Mouse (Mus musculus): ENCODE measurements at regions not wholly inside any gene's neighbourhood (a gene's known extent, or its start where the extent isn't known, plus 50 kb on each side); places are given as distances from the start of the nearest gene placed in this dataset.

DNA sequence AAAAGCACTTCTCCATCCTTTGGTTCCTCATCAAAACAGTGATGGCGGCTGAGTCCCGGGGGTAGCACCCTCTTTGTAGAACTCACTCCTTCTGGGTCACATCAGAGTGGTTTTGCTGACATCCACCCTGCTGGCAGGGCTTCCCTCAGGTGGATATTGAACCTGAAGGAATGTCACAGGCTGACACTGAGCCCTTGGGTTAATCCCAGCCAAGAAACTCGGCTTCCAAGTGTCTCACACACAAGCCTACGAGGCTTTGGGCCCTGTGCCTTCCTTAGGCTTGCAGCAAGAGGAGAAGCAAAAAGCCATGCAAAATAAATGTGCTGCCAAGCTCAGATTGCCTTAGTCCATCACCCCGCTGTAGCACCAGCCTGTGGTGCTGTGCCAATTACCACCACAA is 97.8 kb upstream of the Fut8 start:
- DNase-seq (ENCODE audit: extremely low read depth, low read depth, low spot score): no peak
- Histone ChIP-seq H3K27me3 (ENCODE audit: control insufficient read depth, insufficient read depth, low read length) (no peaks in the 10 kb centered on the region), H3K36me3 (ENCODE audit: control insufficient read depth, insufficient read depth, low read length) (no peaks in the 10 kb centered on the region), H3K4me3 (ENCODE audit: insufficient read depth, low read depth, low read length) (no peak overlapping the region), H3K9ac (ENCODE audit: low read depth, low read length) (no peak overlapping the region), H3K79me2 (ENCODE audit: control insufficient read depth, insufficient read depth, low read length) (no peaks in the 10 kb centered on the region), H3K27ac (replicated peaks; ENCODE audit: insufficient read depth, low read depth, low read length) (no peak overlapping the region), H3K4me1 (ENCODE audit: control insufficient read depth, insufficient read depth, low read length) (no peaks in the 10 kb centered on the region)
- 82% methylated on average over 5 of the region's 5 CpGs for WGBS
- TF ChIP-seq CTCF (IDR thresholded peaks at IDR 0.05; ENCODE audit: low read depth, low read length) (no peak), POLR2A (IDR thresholded peaks at IDR 0.05; ENCODE audit: extremely low read depth, insufficient read depth, low read length) (no peak)

DNA sequence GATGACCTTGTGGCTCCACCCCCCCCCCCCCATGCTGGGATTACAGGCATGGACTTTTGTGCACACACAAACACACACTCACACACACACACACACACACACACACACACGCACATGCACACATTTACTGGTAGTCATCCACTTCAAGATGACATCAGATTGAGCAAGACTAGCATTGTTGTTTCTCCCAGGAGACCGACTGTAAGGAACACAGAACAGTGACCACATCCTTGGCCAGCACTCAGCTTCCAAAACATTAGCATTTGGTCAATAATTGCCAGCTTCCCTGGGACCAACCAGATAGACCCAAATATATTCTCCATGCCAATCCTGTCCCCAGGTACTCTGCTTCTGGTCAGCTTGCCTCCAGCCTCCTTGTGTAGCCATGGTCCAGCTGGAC is 98.2 kb upstream of the Fut8 start:
- Histone ChIP-seq H3K27ac (replicated peaks; ENCODE audit: insufficient read depth, low read depth, low read length) (no peak overlapping the region), H3K9ac (ENCODE audit: low read depth, low read length) (no peak overlapping the region), H3K36me3 (ENCODE audit: control insufficient read depth, insufficient read depth, low read length) (no peaks in the 10 kb centered on the region), H3K4me1 (ENCODE audit: control insufficient read depth, insufficient read depth, low read length) (no peaks in the 10 kb centered on the region), H3K4me3 (ENCODE audit: insufficient read depth, low read depth, low read length) (no peak overlapping the region), H3K79me2 (ENCODE audit: control insufficient read depth, insufficient read depth, low read length) (no peaks in the 10 kb centered on the region), H3K27me3 (ENCODE audit: control insufficient read depth, insufficient read depth, low read length) (no peaks in the 10 kb centered on the region)
- TF ChIP-seq CTCF (IDR thresholded peaks at IDR 0.05; ENCODE audit: low read depth, low read length): no peak
- no peak for TF ChIP-seq POLR2A (IDR thresholded peaks at IDR 0.05; ENCODE audit: extremely low read depth, insufficient read depth, low read length)
- 56% methylated on average over 2 of the region's 2 CpGs for WGBS
- DNase-seq (ENCODE audit: extremely low read depth, low read depth, low spot score): peak; percentile 6

DNA sequence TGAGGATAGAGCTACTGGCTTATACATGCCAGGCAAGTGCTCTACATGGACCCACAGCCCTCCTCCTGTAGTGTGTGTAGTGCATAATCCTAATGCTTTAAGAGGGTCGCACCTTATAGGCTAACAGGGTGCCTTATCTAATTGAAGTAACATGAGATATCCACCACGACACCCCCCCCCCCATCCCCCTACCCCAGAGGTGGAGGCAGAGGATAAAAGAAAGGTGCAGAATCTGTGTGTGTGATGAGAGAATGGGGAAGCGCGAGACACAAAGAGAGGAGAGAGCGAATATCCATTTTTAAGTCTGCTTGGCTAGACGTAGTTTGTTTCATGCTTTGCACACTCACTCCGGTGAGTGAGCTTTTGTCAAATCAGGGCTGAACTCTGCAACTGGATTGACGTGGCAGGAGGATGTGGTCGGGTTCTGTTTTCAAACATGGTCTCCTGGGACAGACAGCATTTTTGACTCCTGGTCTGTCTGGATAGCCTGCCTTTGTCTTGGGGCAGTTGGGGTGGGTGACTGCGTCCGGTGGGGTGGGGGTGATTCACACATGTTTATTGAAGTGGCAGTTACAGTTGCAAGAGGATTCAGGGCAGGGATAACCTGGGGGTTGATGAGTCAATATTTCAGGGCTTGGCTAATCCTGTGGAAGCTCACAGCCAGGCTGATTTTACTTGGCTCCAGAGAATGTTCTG is 99.3 kb upstream of the Fut8 start:
- no peak for DNase-seq (ENCODE audit: extremely low read depth, low read depth, low spot score)
- H3K9ac ChIP-seq (ENCODE audit: low read depth, low read length): no peak overlapping the region
- H3K79me2 ChIP-seq (ENCODE audit: control insufficient read depth, insufficient read depth, low read length): no peaks in the 10 kb centered on the region
- H3K36me3 ChIP-seq (ENCODE audit: control insufficient read depth, insufficient read depth, low read length): no peaks in the 10 kb centered on the region
- no peak overlapping the region for H3K27ac ChIP-seq (replicated peaks; ENCODE audit: insufficient read depth, low read depth, low read length)
- WGBS: 78% methylated on average over 11 of the region's 11 CpGs
- no peak overlapping the region for H3K4me3 ChIP-seq (ENCODE audit: insufficient read depth, low read depth, low read length)
- H3K27me3 ChIP-seq (ENCODE audit: control insufficient read depth, insufficient read depth, low read length): no peaks in the 10 kb centered on the region
- no peaks in the 10 kb centered on the region for H3K4me1 ChIP-seq (ENCODE audit: control insufficient read depth, insufficient read depth, low read length)
- TF ChIP-seq POLR2A (IDR thresholded peaks at IDR 0.05; ENCODE audit: extremely low read depth, insufficient read depth, low read length) (no peak), CTCF (IDR thresholded peaks at IDR 0.05; ENCODE audit: low read depth, low read length) (no peak)

DNA sequence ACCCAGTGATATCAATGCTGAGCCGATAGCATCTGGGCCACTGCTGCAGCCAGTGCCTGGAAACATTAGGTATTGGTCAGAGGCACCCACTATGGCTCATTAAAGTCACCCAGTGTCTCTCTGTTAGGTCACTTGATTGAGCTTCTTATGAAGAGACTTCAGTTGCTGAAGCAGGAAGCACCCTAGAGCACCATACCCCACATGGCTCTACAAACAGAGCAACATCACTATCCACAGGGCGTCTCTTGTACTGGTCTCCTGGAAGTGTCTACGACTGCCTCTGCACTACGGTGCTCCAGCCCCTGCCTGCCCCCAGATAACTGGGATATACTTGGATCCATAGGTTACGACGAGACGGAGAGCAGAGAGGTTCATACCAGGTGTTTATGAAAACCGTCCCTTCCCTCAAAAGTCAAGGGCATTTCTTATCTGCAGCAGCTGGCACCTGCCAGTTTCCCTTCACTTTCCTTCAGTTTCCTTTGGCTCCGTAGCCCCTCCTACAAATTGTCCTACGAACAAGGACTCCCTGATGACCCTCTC is 100.6 kb upstream of the Fut8 start:
- H3K27ac ChIP-seq (replicated peaks; ENCODE audit: insufficient read depth, low read depth, low read length): no peak overlapping the region
- no peaks in the 10 kb centered on the region for H3K4me1 ChIP-seq (ENCODE audit: control insufficient read depth, insufficient read depth, low read length)
- no peaks in the 10 kb centered on the region for H3K27me3 ChIP-seq (ENCODE audit: control insufficient read depth, insufficient read depth, low read length)
- 90% methylated on average over 10 of the region's 10 CpGs for WGBS
- no peak overlapping the region for H3K9ac ChIP-seq (ENCODE audit: low read depth, low read length)
- TF ChIP-seq POLR2A (IDR thresholded peaks at IDR 0.05; ENCODE audit: extremely low read depth, insufficient read depth, low read length) (no peak), CTCF (IDR thresholded peaks at IDR 0.05; ENCODE audit: low read depth, low read length) (no peak)
- no peaks in the 10 kb centered on the region for H3K36me3 ChIP-seq (ENCODE audit: control insufficient read depth, insufficient read depth, low read length)
- no peak overlapping the region for H3K4me3 ChIP-seq (ENCODE audit: insufficient read depth, low read depth, low read length)
- no peaks in the 10 kb centered on the region for H3K79me2 ChIP-seq (ENCODE audit: control insufficient read depth, insufficient read depth, low read length)
- DNase-seq (ENCODE audit: extremely low read depth, low read depth, low spot score): no peak

DNA sequence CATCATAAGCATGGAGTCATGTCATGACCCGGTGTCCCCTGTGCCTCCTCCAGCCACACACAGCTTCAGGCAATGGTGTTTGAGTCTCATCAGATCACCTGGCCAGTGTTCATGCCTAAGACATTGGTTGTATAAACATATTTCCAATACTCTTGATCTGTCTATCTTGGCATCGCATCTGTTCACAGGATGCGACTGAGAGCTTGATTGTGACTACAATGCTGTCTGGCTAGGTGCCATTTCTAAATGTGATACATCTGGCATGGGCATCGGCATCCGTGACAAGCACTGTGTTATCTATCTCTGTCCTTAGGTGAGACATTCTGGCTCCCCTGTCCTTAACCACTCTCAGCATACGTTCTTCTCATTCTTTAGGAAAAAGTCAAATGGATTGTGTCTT is 102.3 kb upstream of the Fut8 start:
- 95% methylated on average over 6 of the region's 6 CpGs for WGBS
- TF ChIP-seq POLR2A (IDR thresholded peaks at IDR 0.05; ENCODE audit: extremely low read depth, insufficient read depth, low read length) (no peak), CTCF (IDR thresholded peaks at IDR 0.05; ENCODE audit: low read depth, low read length) (no peak)
- H3K9ac ChIP-seq (ENCODE audit: low read depth, low read length): no peak overlapping the region
- no peaks in the 10 kb centered on the region for H3K4me1 ChIP-seq (ENCODE audit: control insufficient read depth, insufficient read depth, low read length)
- no peaks in the 10 kb centered on the region for H3K36me3 ChIP-seq (ENCODE audit: control insufficient read depth, insufficient read depth, low read length)
- no peaks in the 10 kb centered on the region for H3K79me2 ChIP-seq (ENCODE audit: control insufficient read depth, insufficient read depth, low read length)
- no peak for DNase-seq (ENCODE audit: extremely low read depth, low read depth, low spot score)
- no peak overlapping the region for H3K27ac ChIP-seq (replicated peaks; ENCODE audit: insufficient read depth, low read depth, low read length)
- no peak overlapping the region for H3K4me3 ChIP-seq (ENCODE audit: insufficient read depth, low read depth, low read length)
- no peaks in the 10 kb centered on the region for H3K27me3 ChIP-seq (ENCODE audit: control insufficient read depth, insufficient read depth, low read length)

DNA sequence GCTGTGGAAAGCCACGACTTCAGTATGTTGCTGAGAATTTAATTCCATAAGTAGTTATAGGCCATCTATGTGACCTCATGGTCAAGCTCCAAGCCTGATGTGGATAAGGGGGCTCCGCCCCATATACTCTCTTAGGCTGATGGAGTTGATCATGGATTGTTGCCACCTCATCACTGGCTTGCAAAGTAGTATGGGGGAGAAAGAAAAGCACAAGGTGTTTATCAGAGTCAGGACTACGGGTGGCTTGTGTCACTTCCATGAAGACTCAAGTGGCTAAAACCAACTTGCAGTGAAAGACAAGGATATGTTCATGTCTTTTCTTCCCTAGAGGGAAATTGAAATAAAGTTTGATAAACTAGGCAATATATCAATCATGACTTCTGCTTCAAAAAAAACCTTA is 102.9 kb upstream of the Fut8 start:
- H3K27me3 ChIP-seq (ENCODE audit: control insufficient read depth, insufficient read depth, low read length): no peaks in the 10 kb centered on the region
- H3K9ac ChIP-seq (ENCODE audit: low read depth, low read length): no peak overlapping the region
- H3K4me3 ChIP-seq (ENCODE audit: insufficient read depth, low read depth, low read length): no peak overlapping the region
- TF ChIP-seq POLR2A (IDR thresholded peaks at IDR 0.05; ENCODE audit: extremely low read depth, insufficient read depth, low read length) (no peak), CTCF (IDR thresholded peaks at IDR 0.05; ENCODE audit: low read depth, low read length) (no peak)
- 93% methylated on average over 3 of the region's 3 CpGs for WGBS
- no peak overlapping the region for H3K27ac ChIP-seq (replicated peaks; ENCODE audit: insufficient read depth, low read depth, low read length)
- H3K79me2 ChIP-seq (ENCODE audit: control insufficient read depth, insufficient read depth, low read length): no peaks in the 10 kb centered on the region
- H3K36me3 ChIP-seq (ENCODE audit: control insufficient read depth, insufficient read depth, low read length): no peaks in the 10 kb centered on the region
- DNase-seq (ENCODE audit: extremely low read depth, low read depth, low spot score): no peak
- no peaks in the 10 kb centered on the region for H3K4me1 ChIP-seq (ENCODE audit: control insufficient read depth, insufficient read depth, low read length)
